Mouse (Mus musculus) left cerebral cortex, adult 2 months (tissue): ENCODE results near the gene Izumo4. TPM values are rescaled to one million over a fixed set of nuclear protein-coding genes. Genes with fewer than 3 reads are reported as not detected.

Experiments used
- DNase-seq, 2 experiments: peaks; one replicate each; pipeline ENCODE4 v3.0.0; 2021 to 2022; ENCODE audit warnings: low spot score in 2 of 2, mixed read lengths in 1 of 2; ENCODE audit errors: extremely low spot score in 1 of 2
- H3K27ac ChIP-seq: fragments of 200-600 bp; 2 replicates; pipeline ENCODE4 v1.8.1; 2022
- H3K4me3 ChIP-seq: fragments of 200-600 bp; 2 replicates; pipeline ENCODE4 v1.8.1; 2022
- CTCF ChIP-seq: fragments of 200-600 bp; IDR thresholded peaks from 2 replicates; pipeline ENCODE4 v1.8.1; 2022; ENCODE audit warnings: antibody characterized with exemption, mild to moderate bottlenecking, moderate library complexity
- intact Hi-C: fragments of 180-260 bp; cut with DNase I; formaldehyde crosslinking; loops from one replicate; pipeline ENCODE4 v1.15.1; 2025
- total RNA-seq, 2 experiments: library from RNA; stranded (reverse); gene quantifications; 2 replicates each; pipeline ENCODE4 v1.2.3; 2021

Gene Izumo4
- total RNA-seq, 2 experiments from 2014 or later: 45.0 to 46.0 TPM

DNA sequence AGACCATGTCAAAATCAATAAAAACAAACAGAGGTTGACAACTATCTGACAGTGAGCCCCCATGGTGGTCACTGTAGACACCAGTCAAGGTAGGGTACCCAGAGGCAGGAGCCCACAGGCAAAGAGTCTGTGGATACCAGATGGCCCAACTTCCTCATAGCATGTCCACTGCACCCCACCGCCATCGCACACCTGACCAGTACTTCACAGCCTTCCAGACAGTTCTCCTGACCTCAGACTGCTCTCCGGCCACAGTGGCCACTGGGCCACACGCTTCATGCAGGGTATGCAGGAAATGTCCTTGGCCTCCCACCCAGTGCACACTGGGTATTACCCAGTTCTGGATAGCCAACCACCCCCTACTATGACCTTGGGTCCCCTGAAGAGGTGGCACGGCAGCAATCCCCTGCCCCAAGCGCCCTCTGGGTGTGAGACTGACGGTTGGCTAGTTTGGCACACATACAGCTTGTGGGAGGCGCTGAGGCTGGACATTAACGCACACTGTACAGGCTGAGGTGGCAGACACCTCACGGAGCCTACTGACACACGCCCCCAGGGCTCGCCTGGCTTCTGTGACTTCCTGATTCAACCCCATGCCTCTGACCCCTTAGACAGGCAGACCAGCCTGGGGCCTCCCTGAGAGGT lies 8.5 kb upstream of the Izumo4 start:
- no peak for DNase-seq
- no peak overlapping the region for H3K27ac ChIP-seq
- no peak overlapping the region for H3K4me3 ChIP-seq
- intact Hi-C loops: no loop called here
- TF ChIP-seq CTCF: no peak

DNA sequence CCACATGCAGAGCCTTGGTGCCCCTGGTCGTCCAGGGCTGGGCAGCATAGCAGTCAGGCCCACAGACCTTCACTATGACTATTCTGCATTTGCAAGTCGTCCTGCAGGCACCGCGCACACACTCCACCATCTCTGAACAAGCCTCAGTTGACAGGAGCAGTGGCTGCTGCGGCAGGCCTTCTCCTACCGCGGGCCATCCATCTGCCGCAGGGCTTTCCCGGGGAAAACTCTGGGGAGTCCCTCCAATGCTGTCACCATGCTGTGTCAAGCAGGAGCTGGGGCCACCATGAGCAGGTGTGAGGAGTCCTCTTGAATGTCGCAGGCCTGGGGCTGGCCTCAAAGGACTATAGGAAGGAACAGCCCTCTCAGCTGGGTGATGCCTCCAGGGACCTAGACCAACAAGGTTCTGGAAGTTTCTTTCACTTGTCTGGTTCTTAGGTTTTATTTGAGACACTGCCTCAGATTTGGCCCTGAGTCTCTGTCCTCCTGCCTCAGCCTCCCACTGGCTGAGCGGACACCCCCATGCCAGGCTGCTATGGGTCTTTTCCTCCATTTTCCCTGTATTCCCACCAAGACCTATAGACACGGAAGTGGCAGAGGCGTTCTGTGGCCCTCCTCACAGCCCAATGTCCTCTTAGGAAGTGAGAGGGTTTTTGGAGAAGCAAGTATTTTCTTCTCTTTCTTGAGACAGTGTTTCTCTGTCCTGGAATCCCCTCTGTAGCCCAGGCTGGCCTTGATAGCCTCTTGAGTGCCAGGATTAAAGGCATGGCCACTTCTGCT lies 7.6 kb upstream of the Izumo4 start:
- DNase-seq: no peak
- intact Hi-C loops: no loop called here
- Histone ChIP-seq H3K27ac (peak overlapping the region; percentile 4; the same call in 1 of the 2 replicates), H3K4me3 (no peak overlapping the region)
- TF ChIP-seq CTCF: no peak

DNA sequence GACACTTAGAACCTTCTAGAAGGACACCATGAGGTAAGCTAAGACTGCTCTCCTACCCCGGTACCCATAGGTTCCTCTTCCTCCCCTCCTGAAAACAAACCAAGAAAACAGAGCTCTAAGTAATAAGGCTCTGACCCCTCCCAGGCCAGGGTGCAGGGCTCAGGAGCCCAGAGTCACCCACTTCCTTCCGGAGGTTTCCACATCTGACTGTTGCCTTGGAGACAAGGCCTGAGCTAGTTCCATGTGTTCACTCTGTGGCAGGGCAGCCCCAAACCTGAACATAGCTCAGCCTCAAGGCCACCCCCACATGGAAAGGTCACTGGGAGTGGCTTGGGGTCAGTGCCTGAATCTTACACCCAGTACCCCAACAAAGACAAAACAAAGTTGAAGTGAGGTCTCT lies 6.8 kb upstream of the Izumo4 start:
- H3K4me3 ChIP-seq: no peak overlapping the region
- TF ChIP-seq CTCF: no peak
- no peak for DNase-seq
- H3K27ac ChIP-seq: peak overlapping the region; percentile 44; the same call in 1 of the 2 replicates
- intact Hi-C loops: no loop called here

DNA sequence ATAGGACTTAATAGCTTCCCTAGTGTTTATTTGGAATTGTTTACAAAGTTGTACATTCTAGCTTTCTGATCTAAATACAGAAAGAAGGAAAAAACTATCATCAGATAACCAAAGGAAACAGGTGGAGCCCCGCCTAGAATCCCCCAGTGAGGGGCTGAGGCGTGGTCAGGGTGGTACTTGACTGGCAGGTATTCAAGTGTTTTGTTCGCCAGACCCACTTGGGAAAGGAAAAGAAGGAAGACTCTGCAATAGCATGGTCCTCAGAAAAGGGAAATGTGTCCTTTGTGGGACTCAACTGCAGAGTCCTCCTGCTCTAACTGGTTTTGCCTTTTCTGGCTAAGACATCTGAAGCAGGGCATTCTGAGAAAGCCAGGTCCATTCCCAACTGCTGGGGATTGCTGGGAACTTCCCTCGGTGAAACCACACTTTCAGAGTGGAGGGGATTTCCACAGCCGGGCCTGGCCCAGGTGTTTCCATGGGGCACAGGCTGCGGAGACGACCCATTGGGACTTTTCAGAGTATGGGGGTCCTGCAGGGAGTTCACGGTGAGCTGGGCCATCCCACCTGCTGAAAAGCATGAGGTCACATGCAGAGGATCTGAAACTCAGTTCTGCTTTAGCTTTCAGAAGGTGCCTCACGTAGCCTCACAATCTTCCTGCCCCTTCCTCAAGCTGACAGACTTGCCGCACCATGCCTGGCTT lies 6.0 kb upstream of the Izumo4 start:
- 0 out of 2 replicates have a peak overlapping the region, but pooled peaks have one; percentile 44 for H3K27ac ChIP-seq
- no peak for TF ChIP-seq CTCF
- no peak for DNase-seq
- H3K4me3 ChIP-seq: no peak overlapping the region
- intact Hi-C loops: no loop called here

DNA sequence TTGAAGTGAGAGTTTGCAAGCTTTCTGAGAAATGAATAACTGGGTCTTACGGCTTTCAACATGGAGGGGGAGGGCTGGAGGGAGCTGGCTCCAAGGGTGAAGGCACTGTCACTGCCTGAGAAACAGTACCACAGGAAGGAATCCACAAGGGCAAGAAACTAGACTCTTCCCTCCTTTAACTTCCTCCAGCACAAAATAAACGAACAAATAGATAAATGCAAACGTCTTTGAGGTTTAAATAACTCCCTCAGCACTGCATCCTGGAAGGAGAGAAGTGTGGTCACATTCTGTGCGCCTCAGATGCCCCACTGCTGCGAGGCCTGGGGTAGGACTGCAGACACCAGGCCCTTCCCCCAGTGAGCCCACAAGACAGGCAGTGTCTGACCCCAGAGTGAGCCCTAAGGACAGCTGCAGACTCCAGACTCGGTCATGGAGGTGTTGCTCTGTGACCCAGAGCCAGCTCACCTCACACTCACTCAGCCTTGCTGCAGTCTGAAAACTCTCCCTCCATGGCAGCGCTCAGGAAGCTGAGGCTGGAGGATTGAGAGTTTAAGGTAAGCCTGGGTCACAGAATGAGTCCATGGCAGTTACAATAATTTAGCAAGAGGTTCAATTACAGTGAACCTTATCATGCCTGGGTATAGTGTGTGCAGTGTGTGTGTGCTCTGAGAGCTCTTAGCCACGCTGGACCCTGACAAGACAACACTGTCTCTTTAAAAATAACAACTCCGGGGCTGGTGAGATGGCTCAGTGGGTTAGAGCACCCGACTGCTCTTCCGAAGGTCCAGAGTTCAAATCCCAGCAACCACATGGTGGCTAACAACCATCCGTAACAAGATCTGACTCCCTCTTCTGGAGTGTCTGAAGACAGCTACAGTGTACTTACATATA lies 5.2 kb upstream of the Izumo4 start:
- peak overlapping the region; percentile 15; the same call in 1 of the 2 replicates for H3K27ac ChIP-seq
- intact Hi-C loops: no loop called here
- no peak for TF ChIP-seq CTCF

DNA sequence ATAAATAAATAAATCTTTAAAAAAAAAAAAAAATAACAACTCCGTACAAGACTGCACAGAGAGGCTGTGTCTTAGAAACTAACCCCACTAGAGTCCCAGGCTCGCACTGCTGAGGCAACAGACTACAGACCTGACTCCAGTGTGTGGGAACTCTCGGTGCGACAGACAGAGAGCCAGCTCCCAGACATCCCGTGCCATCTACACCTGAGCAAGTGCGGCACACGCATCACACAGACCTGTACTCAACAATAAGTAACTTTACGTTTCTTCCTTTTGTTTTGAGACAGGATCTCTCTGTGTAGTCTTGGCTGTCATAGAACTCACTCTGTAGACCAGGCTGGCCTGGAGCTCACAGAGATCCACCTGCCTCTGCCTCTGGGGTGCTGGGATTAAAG lies 4.6 kb upstream of the Izumo4 start:
- H3K4me3 ChIP-seq: no peak overlapping the region
- no peak overlapping the region for H3K27ac ChIP-seq
- intact Hi-C loops: no loop called here
- TF ChIP-seq CTCF: no peak
- no peak for DNase-seq

More for the DNA sequence above, 5.2 kb upstream of the Izumo4 start:
- DNase-seq: no peak
- no peak overlapping the region for H3K4me3 ChIP-seq

DNA sequence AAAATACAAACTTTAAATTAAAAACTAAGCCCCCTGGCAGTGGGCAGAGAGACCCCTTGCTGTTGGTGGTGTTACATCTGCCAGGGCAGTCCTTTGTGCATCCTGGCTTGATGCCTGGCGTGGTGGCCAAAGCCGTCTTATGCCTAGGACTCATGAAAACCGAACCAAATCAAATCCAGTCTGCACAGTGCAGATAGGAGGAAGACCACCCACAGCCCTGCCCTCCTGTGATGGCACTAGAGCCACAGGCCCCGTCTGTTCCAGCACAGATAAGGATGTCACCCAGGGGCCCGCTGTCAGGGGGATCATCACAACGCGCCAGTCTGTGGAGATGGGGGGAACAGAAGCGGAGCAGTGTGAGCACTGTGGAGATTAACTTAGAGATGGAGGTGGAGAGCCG lies 4.2 kb upstream of the Izumo4 start:
- no peak for DNase-seq
- H3K4me3 ChIP-seq: no peak overlapping the region

DNA sequence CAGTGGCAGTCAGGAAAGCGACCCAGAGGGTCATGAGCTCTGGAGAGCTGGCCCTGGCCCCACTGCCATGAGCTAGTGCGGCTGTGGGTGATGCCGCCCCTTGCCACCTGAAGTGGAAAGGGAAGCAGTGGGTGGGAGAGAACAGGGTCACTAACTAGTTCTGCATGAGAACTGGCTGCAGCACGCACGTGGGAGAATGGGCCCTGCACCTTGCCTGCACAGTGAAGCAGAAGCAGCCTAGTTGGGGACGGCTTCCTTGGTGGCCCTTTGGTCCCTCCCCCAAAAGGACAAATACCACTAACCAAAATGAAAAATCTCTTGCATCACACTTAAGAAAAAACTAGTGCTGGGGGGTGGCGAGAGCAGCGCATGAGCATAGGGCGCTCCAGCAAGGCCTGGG lies 3.4 kb upstream of the Izumo4 start:
- no peak overlapping the region for H3K4me3 ChIP-seq
- TF ChIP-seq CTCF: no peak
- no peak overlapping the region for H3K27ac ChIP-seq
- DNase-seq: no peak
- intact Hi-C loops: no loop called here

More for the DNA sequence above, 4.2 kb upstream of the Izumo4 start:
- no peak overlapping the region for H3K27ac ChIP-seq
- intact Hi-C loops: no loop called here
- TF ChIP-seq CTCF: no peak

DNA sequence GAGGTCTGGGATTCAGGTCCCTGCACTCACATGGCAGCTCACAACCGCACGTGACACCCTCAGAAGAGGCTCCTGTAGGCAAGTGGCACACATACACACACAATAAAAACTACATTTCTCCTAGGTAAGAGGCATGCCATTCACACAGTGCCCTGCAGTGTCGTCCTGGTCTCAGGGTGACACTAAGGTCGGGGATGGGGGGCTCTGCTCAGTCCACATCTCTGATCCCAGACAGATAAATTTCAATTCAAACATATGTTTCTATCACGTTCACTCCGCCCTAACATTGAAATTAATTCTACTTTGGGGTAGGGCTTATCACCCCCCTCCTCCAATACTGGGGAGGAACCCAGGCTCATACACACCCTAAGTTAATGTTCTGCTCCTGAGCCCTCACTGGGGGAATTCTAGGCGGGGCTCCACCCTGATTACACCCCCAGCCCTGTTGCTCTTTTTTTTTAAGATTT lies 1.9 kb upstream of the Izumo4 start:
- TF ChIP-seq CTCF: no peak
- no peak for DNase-seq
- no peak overlapping the region for H3K27ac ChIP-seq
- intact Hi-C loops: loop anchor here (5.0 kb wide), 1 partner anchor 43 kb away; the partner anchor contains the start of gene Btbd2
- no peak overlapping the region for H3K4me3 ChIP-seq

DNA sequence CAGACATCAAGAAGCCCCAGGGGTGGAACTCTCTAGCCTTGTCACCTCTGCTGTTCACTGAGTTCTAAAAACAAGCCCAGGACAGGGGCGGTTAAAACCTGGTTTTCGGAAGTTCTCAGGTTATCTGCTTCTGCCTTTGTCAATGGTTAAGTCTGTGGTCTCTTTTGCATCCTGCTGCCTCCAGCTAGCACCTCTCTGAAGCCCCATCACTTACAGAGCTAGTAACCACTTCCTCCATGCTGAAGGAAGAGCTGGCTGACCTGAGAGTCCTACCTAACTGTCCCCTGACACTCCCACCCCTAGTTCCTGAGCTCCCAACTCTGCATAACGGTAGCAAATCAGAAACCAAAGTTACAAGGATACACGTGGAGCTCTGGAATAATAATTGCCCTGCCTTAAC lies 1.3 kb upstream of the Izumo4 start:
- Histone ChIP-seq H3K27ac (no peak overlapping the region), H3K4me3 (no peak overlapping the region; the same call in 1 of the 2 replicates)
- DNase-seq: no peak
- TF ChIP-seq CTCF: no peak
- intact Hi-C loops: loop anchor here (5.0 kb wide), 1 partner anchor 43 kb away; the partner anchor contains the start of gene Btbd2
